Mouse (Mus musculus) testis, postnatal 10 days (tissue): ENCODE data around the gene Fbxl17.

Experiments
- DNase-seq: peaks from one replicate; pipeline ENCODE4 v3.0.0; 2021; ENCODE audit warnings: low spot score

Fbxl17 gene

DNA sequence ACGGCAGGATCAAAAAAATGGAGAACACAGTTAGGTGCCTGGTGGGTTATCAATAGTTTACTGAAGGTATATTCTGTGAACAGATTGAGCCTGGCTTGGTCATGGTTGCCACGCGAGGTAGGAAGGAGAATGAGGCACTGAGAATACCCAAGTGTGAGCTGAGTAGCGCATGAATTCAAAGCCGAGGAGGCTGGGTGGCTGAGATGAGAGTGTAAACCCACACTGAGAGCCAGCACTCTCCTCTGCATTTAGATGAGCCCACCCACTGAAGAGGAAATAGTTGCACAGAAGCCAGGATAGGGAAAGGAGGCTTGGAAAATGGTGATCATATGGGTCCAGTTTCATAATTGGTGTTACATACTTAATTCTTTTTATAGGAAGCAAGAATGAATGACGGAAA lies 290.7 kb downstream of the Fbxl17 start:
- no peak for DNase-seq

DNA sequence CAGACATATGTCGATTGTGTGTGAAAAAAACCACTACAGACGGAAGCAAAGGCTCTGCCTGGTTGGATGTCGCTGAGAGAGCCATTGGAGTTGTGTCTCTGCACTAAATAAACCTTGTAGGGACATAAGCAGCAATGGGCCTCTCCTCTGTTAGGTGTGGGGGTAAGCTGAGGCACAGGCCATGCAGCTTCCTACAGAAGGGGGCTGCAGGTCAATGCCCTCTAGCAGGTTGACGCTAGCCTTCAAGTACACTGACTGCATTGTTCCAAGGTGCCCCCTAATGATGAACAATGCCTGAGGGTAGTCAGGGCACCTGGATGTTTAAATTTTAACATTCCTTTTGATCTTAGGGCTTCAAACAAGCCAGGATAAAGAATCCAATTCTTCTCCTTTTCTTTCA lies 291.5 kb downstream of the Fbxl17 start:
- DNase-seq, result no peak

DNA sequence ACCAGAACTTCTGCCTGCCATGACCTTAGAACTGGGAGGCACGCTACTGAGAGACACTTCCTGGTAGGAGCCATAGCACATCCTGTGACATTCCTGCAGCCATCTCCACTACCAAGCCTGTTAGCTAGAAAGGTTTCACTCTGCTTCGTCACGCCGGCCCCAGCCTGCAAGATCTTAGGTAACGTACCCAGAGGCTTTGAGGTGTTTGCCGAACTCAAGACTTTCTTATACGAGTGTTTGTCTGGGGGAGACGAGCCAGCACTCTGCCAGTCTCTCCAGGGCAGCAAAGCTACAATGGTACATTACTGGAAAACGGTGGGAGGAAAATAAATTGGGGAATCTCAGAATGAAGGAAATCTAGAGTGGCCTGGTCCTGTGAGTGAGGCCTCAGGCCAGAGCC lies 292.1 kb downstream of the Fbxl17 start:
- no peak for DNase-seq

DNA sequence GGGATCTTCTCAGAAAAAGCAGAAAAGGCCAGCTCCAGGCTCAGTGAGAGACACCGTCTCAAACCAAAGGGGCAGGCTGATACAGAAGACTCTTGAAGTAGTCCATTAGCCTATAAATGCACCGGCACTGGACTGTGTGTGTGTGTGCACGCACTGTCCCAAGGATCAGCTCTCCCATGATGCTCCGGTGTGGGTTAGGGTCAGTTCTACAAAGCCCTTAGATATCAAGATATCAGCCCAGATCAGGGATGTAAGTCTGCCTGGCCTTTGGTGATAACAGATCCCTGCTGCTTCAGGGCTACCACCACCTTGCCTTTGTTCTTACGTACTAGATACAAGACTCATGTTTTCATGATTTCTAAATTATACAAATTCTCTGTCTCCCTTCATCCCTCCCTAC lies 294.5 kb downstream of the Fbxl17 start:
- DNase-seq, result no peak

DNA sequence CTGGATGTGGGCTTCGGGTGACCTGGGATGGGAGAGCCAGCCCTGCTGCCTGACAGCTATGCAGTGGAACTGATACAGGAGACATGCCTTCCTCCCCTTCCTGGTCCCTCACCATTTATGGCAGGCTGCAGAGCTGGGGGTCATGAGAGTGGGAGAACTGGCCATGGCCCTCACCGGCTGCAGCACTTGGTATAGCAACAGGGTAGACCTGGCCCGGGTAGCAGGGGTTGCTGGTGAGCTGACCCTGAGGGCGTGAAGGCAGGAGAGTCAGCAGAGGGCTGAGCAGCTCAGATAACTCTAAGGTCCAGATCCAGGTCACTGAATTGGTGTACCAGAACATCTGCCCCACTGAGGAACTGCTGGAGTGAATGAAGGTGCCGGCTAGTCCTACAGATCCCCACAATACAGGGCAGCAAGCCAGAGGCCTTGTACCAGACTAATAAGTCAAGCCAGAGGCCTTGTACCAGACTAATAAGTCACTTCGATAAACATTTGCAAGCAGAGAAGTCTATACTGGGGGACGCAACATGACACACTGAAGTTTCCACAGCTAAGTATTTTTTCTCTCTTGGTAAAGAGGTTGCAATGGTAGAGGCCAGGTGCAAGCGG lies 296.1 kb downstream of the Fbxl17 start:
- DNase-seq, result no peak

DNA sequence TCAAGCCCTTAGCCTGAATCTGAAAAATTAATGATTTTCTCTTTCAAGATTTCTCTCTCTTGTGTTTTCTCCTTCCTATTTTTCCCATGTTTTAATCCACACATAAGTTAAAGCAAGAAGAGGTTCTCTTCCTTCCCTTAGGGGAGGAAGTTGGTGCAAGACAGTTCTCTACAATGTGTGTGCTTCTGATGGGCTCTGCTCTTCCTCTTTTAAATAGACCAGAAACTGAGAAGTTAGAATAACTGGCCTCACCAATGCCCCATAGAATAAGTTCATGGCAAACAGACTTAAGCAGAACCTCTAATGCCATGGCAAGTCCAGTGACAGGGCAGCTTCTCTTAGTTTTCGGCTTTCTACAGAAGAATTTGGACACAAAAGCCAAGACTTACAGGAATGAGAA lies 301.1 kb downstream of the Fbxl17 start:
- no peak for DNase-seq

DNA sequence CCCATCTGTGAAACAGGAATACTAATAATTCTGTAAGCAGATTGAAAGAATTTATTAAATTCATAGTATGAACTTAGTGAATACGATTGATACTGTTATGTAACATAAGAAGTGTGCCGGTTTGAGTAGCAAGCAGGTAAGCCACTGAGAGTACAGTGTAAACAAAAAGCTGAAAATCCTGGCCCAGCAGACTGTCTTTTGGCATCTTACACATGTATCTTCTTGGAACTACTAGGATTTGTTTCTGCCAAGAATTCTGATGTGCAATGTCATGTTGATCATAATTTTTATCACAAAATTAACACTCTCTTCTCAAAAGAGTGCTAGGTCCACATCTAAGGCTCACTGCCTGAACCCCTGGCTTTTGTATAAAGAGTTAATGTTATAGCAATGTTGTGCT lies 304.3 kb downstream of the Fbxl17 start:
- DNase-seq, result no peak

DNA sequence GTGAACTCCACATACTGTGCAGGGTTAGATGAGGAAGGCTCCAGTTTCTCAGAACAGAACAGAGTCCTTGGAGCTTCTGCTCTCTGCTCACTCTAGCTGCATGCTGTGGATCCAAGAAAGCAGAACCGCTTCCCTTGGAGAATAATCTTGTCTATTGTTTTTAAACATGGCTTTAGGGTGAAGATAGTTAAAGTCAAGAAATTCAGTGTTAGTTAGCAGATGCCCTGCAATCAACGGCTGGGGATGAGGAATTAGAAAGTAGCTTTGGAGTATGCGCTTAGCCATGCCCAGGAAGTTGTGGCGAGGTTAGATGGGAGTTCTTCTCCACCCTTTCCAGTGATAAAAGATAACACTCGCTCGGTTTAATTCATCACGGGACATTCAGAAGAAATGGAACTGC lies 306.6 kb downstream of the Fbxl17 start:
- DNase-seq, result no peak

DNA sequence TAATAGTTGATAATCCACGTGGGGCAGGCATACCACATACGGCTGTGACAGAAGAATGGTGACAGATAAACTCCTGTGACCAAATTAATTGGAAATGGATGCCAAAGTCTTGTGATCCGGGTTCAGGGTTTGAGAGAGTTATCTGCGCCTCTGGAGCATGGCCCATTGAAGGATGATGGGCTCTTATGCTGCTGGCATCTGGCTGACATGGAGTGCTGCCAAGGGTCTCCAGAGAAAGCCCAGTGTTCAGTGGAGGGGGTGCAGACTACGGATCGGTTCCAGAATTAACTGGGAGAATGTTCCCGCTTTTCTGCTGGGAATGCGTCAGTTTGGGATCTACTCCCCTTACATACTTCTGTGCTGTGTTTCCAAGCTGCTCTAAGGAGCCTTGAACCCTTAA lies 308.5 kb downstream of the Fbxl17 start:
- DNase-seq, result no peak

DNA sequence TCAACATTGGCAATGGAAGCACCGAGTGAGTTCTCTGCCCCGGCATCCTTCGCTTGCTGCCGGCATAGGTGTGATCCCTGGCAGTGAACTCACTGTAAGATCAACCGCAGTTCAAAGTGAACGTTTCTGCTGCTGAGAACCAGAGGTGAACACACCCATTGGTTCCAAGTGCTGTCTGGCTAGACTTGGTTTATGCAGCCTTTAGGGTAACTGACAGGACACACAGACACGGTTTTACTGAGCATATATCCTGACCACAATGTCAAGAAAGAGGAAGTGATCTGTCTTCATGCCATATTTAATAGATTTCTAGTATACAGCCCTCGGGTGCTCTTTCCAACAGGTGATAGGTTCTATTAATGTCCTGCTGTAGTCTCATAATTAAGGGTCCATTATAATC lies 310.5 kb downstream of the Fbxl17 start:
- no peak for DNase-seq

DNA sequence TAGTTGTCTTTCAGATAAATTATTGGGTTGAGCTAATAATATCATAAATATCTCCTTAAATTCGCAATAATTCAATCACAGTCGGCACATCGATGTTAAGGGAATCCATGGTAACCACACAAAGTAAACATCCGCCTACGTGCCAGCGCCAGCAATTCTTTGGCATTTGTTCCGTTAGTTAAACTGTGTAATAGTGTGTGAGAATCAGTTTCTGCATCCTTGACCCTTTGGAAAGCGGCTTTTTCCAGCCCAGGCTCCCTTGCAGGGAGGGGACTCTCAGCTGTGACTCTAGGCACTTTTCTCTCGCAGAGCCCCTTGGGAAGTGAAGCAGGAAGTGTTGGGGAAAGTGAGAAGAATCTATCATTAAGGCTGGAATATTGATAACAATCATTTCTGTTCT lies 314.3 kb downstream of the Fbxl17 start:
- no peak for DNase-seq

DNA sequence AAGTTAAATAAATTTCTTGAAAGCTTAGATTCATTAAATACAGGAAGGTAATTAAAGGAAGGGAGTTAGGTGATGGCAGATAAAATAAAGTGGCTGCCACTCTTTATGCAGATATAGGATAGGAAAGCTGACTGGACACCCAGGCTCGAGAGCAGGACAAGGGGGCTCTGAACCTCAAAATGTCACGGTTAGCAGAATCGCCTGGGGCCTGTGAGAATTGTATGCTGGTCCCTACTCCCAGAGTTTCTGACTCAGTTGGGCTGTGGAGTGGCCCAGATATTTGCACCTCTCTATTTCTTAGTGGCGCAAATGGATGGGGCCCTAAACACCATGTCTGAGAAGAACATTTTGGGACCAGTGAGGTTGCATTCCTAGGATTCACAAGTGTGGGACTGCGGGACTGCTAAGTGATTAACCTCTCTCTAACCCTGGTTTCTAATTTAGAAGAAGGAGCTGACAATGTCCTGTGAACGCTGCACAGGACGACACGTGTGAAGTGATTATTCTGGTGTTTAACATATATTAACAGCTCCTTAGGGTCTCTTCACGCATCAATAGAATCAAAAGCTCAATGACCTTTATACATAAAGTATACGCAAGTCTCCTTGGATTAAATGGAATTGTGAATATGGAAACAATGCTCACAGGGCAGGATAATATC lies 314.8 kb downstream of the Fbxl17 start:
- no peak for DNase-seq

DNA sequence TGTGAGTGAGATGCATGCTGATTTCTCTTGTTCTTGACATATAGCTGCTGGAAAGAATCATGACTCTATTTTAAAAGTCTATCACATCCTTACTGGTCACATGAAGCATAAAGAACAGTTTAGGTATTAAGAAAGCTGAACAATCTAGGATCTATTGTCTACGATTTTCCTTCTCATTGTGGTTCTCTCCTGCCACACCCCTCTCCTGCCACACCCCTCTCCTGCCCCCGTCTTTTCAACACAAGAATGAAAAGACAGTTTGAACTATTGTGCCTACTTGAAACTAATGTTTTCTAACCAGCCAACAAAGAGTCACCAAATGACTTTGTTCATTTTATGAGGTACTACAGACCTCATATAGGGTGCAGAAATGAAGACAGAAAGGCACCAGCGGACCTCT lies 316.4 kb downstream of the Fbxl17 start:
- no peak for DNase-seq

DNA sequence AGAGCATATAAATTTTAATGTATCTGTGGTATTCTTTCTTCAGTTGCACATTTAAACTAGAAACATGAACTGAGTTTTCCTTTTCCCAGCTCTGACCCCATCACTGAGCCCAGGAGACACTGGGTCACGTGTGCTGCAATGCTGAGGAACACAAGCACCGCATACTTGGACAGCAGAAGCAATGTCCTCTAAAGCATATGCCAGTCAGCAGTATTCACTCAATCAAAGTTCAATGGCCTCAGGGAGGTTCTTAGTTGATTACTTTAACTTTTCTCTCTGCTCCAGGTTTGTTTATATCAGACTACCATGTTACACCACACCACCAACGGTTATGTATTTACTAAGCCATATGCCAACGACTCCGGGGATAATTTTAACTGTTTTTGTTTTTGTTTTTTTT lies 318.2 kb downstream of the Fbxl17 start:
- DNase-seq, result no peak

DNA sequence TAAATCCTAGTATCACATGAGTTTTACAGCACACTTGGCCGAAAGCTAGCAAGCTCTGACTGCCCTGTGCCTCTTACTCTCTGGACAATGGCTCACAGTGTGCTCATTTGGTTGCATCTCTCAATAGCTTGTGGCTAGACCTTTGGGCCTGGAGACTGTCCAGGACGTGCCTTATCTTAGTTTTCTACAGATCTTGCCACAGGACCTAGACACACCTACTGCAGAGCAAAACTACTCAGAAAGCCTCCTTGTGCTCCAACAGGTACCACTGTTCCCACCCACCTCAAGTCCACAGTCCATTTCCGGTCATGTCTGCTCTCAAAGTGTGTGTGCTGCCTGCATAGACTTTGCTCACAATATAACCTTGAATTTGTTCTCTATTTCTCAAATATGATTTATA lies 319.8 kb downstream of the Fbxl17 start:
- DNase-seq, result no peak

DNA sequence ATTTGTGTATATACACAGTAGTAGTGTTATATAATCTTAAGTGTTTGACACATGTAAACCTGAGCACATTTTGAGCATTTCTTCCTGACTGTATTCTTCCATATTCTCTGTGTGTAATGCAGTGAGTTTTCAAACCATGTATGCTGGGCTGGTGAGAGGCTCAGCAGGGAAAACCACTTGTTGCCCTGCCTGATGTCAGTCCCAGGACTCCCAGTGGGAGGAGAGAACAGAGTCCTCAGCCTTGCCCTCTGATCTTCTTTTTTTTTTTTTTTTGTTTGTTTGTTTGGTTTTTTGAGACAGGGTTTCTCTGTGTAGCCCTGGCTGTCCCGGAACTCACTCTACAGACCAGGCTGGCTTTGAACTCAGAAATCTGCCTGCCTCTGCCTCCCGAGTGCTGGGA lies 321.5 kb downstream of the Fbxl17 start:
- no peak for DNase-seq

DNA sequence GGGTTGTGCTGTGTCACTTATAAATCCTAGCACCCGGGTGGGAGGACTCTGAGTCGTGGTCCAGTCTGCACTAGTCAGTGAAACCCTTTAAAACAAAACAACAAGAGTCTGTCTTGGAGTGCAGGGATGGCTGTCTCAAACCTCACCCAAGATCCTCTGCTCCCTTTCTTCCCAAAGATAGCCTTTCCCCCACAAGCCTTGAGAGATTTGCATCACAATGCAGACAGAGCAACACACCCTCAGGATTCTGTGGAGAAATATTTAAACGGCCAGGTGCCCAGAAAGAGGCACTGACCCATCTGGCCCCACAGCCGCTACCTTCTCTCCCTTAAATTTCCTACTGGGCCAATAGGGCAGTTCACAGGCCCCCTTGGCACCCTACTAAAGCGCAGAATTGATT lies 323.4 kb downstream of the Fbxl17 start:
- no peak for DNase-seq

DNA sequence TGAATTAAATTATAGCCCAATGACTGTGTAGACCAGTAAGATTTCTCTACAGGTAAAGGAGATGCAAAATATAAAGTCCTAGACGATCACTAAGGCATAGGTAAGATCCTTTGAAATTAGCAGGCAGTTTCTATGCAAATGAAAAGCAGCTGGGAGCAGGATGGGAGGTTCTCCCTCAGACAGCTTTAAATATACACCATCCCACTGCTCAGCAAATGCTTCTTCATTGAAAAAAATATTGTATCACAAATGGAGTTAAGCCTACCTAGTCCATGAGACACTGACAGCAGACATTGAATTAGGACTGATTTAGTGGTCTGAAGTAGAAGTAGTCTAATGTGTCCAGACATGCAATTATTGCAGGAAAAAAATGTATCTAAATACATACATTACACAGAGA lies 327.1 kb downstream of the Fbxl17 start:
- DNase-seq, result no peak

DNA sequence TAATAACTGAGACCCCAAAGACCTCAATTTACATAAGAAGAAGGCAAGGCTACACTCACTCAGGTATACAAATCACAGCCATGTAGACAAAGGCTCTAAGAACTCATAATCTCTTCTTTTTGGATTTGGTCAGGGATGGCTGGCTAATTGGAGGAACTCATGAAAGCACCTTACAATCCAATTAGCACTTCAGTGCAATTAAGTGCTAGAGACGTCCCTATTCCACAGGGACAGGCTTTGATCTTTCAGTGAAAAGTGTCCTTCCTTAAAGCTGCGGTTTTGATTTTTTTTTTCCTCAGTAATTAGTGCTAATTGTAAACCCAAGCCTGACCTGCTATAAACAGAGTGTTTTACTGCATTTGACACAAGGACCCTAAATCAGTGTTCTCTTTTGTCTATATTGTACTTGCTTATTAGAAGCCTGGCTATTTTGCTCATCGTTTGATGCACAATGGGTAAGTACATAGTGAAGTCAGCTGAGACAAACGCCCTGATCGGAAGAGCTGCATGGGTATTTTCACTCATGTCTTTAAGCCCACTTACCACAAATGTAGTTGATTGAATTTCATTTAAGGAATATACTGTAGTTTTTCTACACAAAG lies 327.8 kb downstream of the Fbxl17 start:
- no peak for DNase-seq

DNA sequence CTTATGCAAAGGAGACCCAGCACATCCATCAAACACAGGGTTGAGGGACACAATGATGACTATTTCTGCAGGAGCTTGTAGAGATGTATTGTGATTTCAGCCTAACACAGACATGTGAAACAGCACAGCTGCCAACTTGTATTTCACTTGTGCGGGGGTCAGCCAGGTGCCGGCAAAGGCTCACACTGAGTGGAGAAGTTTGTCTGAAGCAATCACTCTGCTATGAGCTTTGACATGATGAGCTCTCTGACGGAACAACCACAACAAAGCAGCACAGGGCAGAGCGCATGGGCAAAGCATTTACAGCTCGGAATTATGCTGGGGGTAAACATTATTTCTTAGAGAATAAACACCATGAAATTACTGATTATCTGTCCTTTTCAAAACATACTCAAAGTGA lies 328.6 kb downstream of the Fbxl17 start:
- DNase-seq, result no peak

DNA sequence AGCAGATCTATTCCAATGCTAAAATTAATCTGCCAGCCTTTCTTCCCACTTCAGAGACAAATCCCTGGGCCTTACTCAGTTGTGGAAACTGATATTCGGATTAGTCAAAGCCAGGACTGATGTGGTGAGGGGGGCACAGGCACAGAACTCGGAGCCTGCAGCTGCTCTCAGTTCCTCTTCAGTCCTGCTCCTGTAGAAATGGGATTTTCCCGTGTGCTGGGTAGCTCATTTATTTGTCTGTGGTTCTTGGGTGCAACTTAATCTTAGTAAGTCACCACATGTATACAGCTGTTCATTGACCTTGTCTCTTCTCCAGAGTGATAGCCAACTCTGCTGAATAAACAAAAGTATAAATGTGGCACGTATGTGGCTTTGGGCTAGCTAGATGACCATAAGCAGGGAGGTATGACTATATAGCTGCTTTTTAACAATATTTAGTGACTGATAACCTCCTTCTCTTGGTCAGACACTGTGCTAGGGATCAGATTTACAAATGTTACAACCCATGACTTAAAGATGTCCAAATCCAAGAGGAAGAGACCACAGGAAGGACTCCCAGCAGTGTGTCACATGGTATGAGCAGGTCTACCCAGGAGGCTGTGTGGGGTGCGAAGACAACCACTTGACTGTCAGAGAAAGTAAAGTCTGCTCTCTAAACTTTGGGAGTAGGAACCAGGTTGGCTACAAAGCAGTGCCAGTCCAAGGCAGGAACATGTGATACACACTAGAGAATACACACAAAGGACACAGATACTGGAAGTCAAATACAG lies 331.6 kb downstream of the Fbxl17 start:
- no peak for DNase-seq

DNA sequence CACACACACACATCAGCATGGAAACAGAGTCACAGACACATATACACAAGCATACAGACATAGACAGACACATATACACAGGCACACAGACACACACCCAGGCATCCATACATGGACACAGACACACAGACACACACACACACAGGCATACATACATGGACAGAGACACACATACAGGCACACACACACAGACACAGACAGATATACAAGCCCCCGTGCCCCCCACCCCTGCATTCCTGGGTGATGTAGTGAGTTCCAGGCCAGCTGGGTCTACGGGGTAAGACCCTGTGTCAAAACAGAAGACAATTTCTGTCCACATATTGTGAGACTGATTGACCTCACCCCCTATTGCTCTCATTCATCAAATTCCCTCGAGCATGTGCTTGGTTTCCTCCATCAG lies 332.6 kb downstream of the Fbxl17 start:
- no peak for DNase-seq

DNA sequence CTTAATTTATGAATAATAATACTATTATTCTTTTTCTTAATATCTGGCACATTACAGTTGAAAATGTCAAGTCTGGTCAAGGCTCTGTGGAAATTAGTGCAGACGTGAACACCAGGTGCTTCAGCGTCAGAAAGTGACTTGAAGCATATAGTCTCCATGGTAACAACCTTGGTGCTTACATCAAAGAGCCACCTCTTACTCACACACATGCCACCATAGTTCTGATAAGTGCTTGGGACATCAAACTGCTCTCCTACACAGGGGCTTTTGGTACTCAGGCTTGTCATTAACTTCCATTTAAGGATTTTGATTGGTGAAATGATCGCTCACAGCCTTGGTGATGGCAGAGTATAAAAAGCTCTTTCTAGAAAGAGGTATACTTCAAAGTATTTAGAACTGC lies 333.1 kb downstream of the Fbxl17 start:
- DNase-seq, result no peak
